Mouse (Mus musculus) liver, embryonic 11.5 days (tissue): ENCODE results near the gene Slc38a3. TPM values are rescaled to one million over a fixed set of nuclear protein-coding genes. Genes with fewer than 3 reads are reported as not detected.
"Not testable (repeated sequence)": the region's sequence is repeated elsewhere in the genome, so short reads cannot be mapped to it uniquely, and the experiment has no call there.

Source experiments
- ATAC-seq: fragments of 200-750 bp; cut with Nextera tagmentation; replicated peaks from 2 replicates; pipeline ENCODE4 v1.8.0; 2017; ENCODE audit warnings: moderate number of reproducible peaks, mild to moderate bottlenecking, moderate TSS enrichment, moderate library complexity; ENCODE audit not compliant: low FRiP score
- DNase-seq: peaks from one replicate; pipeline ENCODE4 v3.0.0-alpha.2; 2017; ENCODE audit warnings: low spot score
- H3K27ac ChIP-seq: fragments of 300-500 bp; sonication (generic); 2 replicates; pipeline ENCODE4 v1.5.1; 2014; ENCODE audit warnings: mild to moderate bottlenecking, low read depth, low read length, control low read depth
- H3K27me3 ChIP-seq: fragments of 300-500 bp; sonication (generic); replicated peaks from 2 replicates; pipeline ENCODE4 v1.6.1; 2014; ENCODE audit warnings: low read length, mixed read lengths; ENCODE audit not compliant: control insufficient read depth, insufficient read depth
- H3K36me3 ChIP-seq: fragments of 300-500 bp; sonication (generic); 2 replicates; pipeline ENCODE4 v1.6.1; 2014; ENCODE audit warnings: mild to moderate bottlenecking, low read length, moderate library complexity, mixed read lengths; ENCODE audit not compliant: control insufficient read depth, insufficient read depth
- H3K4me1 ChIP-seq: fragments of 300-500 bp; sonication (generic); replicated peaks from 2 replicates; pipeline ENCODE4 v1.6.1; 2014; ENCODE audit warnings: low read length, mixed read lengths; ENCODE audit not compliant: control insufficient read depth, insufficient read depth
- H3K4me2 ChIP-seq: fragments of 300-500 bp; sonication (generic); 2 replicates; pipeline ENCODE4 v1.6.1; 2014; ENCODE audit warnings: mild to moderate bottlenecking, control low read depth, moderate library complexity
- H3K4me3 ChIP-seq: fragments of 300-500 bp; sonication (generic); 2 replicates; pipeline ENCODE4 v1.5.1; 2014; ENCODE audit warnings: low read depth, low read length, control low read depth
- H3K9ac ChIP-seq: fragments of 300-500 bp; sonication (generic); 2 replicates; pipeline ENCODE4 v1.6.1; 2014; ENCODE audit warnings: low read depth, low read length, control low read depth
- H3K9me3 ChIP-seq: fragments of 300-500 bp; sonication (generic); 2 replicates; pipeline ENCODE4 v1.6.1; 2016; ENCODE audit warnings: low read length, inconsistent platforms, mixed read lengths; ENCODE audit not compliant: control insufficient read depth
- WGBS: fragments of 180-500 bp; shearing (Covaris S2); extraction: QIAGEN DNeasy Blood & Tissue Kit; methylation state at CpG from one replicate; pipeline ENCODE4 v1.1.7; 2014; 5-methylcytosine and 5-hydroxymethylcytosine counted together
- polyA plus RNA-seq: library from polyadenylated mRNA; unstranded; fragments of >200 nt; fragmentation: Nextera tagmentation; extraction: Ambion mirVana; gene quantifications from 2 replicates; pipeline ENCODE4 v1.2.1, GENCODE M21; 2014

Slc38a3 gene
- polyA plus RNA-seq, 1 experiment from 2014 or later = 4.0 TPM

DNA sequence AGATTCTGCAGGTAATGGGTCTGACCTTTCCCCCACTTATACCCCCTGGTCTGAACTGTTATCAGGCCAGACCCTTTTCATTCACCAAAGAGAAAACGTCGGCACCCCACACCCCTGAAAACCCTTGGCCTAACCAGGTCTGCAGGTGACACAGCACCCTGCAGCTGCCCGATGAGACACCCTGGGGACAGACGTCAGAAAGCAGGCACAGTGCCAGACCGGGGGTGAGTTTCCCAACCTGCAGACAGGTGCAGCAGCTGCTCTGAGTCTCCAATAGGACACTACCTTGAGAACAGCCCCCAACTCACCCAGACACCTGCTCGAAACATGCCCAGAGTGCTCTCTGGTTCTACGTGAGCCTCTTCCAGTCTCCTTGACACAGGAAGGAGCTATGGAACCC lies 19.6 kb upstream of the Slc38a3 start:
- Histone ChIP-seq H3K9me3 (no peaks in the 10 kb centered on the region), H3K27ac (no peak overlapping the region), H3K9ac (no peak overlapping the region), H3K4me3 (no peak overlapping the region), H3K4me2 (no peak overlapping the region), H3K27me3 (peaks cover 6% of the 10 kb centered on the region; the same call in 1 of the 2 replicates), H3K4me1 (no peaks in the 10 kb centered on the region), H3K36me3 (peaks cover 5% of the 10 kb centered on the region)
- WGBS = 67% methylated on average over 7 of the region's 7 CpGs
- ATAC-seq (no peak), DNase-seq (no peak)

DNA sequence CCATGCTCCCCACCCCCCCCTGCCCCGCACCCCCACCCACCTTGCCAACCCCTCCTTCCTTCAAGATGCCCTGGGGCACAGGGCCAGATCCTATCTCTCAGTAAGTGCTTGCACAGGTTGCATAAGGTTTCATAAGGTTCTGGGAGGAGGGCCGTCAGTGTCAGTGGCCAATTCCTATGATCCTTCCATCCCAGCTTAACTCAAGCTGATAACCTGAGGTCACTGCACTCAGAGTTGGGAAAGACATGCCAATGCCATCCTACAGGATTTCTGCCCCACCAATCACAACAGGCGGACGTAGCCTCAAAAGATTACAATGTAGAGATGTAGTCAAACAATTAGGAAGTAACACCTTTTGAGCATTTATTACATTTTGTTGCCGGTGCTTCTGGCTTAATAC lies 19.1 kb upstream of the Slc38a3 start:
- Histone ChIP-seq H3K4me1 (no peaks in the 10 kb centered on the region), H3K9ac (no peak overlapping the region), H3K9me3 (no peaks in the 10 kb centered on the region), H3K27ac (no peak overlapping the region), H3K4me2 (no peak overlapping the region), H3K27me3 (peaks cover 6% of the 10 kb centered on the region; the same call in 1 of the 2 replicates), H3K4me3 (no peak overlapping the region), H3K36me3 (peaks cover 5% of the 10 kb centered on the region)
- 72% methylated on average over 5 of the region's 5 CpGs for WGBS
- DNase-seq (no peak), ATAC-seq (no peak)

DNA sequence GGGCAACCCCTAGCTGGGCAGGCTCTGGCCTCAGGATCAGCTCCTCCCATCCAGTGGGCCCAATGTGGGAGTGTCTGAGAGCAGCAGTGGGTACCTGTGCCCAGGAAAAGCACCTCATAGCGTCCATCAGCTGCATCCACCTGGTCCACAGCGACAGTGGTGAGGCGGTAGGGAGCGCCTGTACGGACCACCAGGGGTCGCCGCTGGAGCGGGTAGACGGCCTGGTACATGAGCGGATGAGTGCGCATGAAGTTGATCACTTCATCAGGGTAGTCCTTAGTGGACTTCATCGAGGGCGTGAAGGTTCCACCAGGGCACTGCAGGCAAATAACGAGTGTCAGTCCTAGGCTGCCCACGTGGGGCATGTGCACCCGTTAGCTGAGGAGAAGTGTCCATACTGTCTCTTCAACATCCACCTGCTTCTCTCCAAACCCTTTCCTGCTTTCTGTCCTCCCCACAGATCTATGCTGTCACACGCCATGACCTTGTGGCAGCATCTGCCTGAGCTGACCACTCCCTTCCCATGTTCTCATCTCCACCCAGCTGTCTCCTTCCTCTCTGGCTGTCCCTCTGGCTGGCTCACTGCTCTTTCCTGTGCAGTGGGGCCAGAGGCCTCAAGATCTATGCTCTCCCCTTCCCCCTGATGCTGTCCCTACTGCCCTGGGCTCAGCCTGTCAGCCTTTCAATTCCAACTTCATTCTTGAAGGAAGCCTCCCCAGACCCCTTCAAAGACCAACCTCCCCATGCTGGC lies 16.1 kb upstream of the Slc38a3 start:
- ATAC-seq (peak; percentile 59; the same call in 1 of the 2 replicates), DNase-seq (peak; percentile 64)
- no peaks in the 10 kb centered on the region for H3K4me1 ChIP-seq
- 39% methylated on average over 17 of the region's 17 CpGs for WGBS
- H3K27me3 ChIP-seq = peaks cover 6% of the 10 kb centered on the region; the same call in 1 of the 2 replicates
- peaks cover 12% of the 10 kb centered on the region for H3K36me3 ChIP-seq
- H3K9ac ChIP-seq = no peak overlapping the region
- H3K9me3 ChIP-seq = no peaks in the 10 kb centered on the region
- no peak overlapping the region for H3K27ac ChIP-seq
- H3K4me2 ChIP-seq = no peak overlapping the region
- no peak overlapping the region for H3K4me3 ChIP-seq

DNA sequence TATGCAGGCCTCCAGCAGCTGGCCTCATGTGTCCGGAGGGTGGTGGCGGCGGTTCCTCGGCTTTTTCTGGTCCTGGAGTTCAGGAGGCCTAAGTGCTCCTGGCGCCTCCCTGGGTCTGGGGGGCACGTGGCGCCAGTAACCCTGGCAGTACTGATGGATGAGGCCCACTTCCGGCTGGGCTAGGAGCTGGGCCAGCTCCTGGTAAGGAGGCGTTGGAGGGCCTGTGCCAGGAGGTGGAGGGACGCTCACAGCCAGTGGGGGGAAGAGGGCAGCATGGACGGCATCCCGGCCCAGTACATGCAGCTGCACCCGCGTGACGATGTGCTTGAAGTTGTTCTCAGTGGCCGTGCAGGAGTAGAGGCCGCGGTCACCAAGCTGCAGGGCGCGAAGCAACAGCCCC lies 13.1 kb upstream of the Slc38a3 start:
- 87% methylated on average over 20 of the region's 20 CpGs for WGBS
- no peaks in the 10 kb centered on the region for H3K4me1 ChIP-seq
- H3K27ac ChIP-seq = no peak overlapping the region
- H3K27me3 ChIP-seq = peaks cover 17% of the 10 kb centered on the region
- no peaks in the 10 kb centered on the region for H3K9me3 ChIP-seq
- ATAC-seq (no peak), DNase-seq (no peak)
- H3K9ac ChIP-seq = no peak overlapping the region
- peaks cover 9% of the 10 kb centered on the region for H3K36me3 ChIP-seq
- H3K4me2 ChIP-seq = no peak overlapping the region
- no peak overlapping the region for H3K4me3 ChIP-seq

DNA sequence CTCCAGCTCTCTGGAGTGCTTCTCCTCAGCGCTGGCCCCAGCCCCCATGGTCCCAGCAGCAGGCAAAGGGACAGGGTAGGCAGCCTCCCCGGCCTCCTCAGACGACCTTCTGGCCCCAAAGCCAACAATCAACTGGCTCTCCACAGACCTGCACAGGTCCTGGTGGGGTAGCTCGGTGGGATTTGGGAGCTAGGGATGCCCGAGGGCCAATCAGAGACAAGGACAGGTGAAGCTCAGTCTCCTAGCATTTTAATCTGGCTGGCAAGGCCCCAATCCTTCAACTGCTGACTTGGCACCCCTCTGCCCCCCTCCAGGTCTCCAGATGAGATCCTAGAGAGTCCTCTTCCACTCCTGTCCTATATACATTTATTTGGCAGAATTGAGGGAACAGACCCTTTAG lies 10.2 kb upstream of the Slc38a3 start, which contains the start of gene Gnat1:
Gene Gnat1 (minus strand): TSS at position 212 of the 400 bp plus-strand sequence.
- peaks cover 6% of the 10 kb centered on the region for H3K4me1 ChIP-seq
- peaks cover 42% of the 10 kb centered on the region for H3K27me3 ChIP-seq
- WGBS = 47% methylated on average over 5 of the region's 5 CpGs
- H3K27ac ChIP-seq = no peak within 1 kb of the TSS
- no peak within 1 kb of the TSS for H3K9ac ChIP-seq
- peaks cover 7% of the 10 kb centered on the region; the same call in 1 of the 2 replicates for H3K36me3 ChIP-seq
- DNase-seq (no peak), ATAC-seq (no peak)
- H3K4me3 ChIP-seq = no peak within 1 kb of the TSS
- no peaks in the 10 kb centered on the region for H3K9me3 ChIP-seq
- H3K4me2 ChIP-seq = no peak within 1 kb of the TSS

DNA sequence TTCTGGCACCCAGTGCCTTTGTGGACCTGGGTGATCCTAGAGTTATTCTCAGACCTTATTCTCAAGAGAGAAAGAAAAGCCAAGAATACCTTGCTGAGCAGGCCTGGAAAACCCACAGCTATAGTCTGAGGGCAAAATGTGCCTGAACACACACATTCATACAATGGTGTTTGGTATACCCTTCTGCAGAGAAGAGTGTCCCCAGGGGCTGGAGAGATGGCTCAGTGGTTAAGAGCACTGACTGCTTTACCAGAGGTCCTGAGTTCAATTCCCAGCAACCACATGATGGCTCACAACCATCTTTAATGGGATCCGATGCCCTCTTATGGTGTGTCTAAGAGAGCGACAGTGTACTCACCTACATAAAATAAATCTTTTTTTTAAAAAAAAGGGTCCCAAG lies 9.5 kb upstream of the Slc38a3 start:
- DNase-seq = no peak
- ATAC-seq = no peak
- H3K36me3 ChIP-seq = peaks cover 7% of the 10 kb centered on the region; the same call in 1 of the 2 replicates
- no peak overlapping the region for H3K4me2 ChIP-seq
- no peak overlapping the region for H3K9ac ChIP-seq
- peaks cover 44% of the 10 kb centered on the region for H3K27me3 ChIP-seq
- no peaks in the 10 kb centered on the region for H3K9me3 ChIP-seq
- H3K27ac ChIP-seq = no peak overlapping the region
- no peak overlapping the region for H3K4me3 ChIP-seq
- peaks cover 6% of the 10 kb centered on the region for H3K4me1 ChIP-seq
- 74% methylated on average over 2 of the region's 2 CpGs for WGBS

DNA sequence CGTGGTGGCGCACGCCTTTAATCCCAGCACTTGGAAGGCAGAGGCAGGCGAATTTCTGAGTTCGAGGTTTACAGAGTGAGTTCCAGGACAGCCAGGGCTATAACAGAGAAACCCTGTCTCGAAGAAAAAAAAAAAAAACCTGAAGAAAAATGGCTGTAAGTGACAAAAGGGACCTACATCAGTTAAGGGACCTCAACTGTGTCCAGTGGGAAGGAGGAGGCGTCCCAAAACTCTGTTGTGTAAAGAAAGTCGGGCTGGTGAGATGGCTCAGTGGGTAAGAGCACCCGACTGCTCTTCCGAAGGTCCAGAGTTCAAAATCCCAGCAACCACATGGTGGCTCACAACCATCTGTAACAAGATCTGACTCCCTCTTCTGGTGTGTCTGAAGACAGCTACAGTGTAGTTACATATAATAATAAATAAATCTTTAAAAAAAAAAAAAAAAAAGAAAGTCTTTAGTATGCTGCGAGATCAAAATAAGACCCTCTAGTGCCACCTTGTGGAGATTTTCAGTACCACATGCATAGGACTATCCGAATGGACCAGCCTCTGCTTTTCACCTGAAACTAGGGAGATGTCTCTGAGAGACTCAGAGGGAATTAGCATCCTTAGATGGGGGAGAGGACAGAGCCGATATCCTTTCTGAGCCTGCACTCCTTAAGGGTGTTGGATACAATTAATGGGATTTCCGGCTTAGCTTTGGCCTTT lies 8.6 kb upstream of the Slc38a3 start:
- 37% methylated on average over 14 of the region's 14 CpGs for WGBS
- ATAC-seq, H3K36me3 ChIP-seq, H3K27ac ChIP-seq, H3K9me3 ChIP-seq, DNase-seq, H3K4me2 ChIP-seq, H3K4me1 ChIP-seq, H3K9ac ChIP-seq: not testable (repeated sequence)
- Histone ChIP-seq H3K27me3 (peaks cover 46% of the 10 kb centered on the region), H3K4me3 (0 out of 2 replicates have a peak overlapping the region, but pooled peaks have one; percentile 7)

DNA sequence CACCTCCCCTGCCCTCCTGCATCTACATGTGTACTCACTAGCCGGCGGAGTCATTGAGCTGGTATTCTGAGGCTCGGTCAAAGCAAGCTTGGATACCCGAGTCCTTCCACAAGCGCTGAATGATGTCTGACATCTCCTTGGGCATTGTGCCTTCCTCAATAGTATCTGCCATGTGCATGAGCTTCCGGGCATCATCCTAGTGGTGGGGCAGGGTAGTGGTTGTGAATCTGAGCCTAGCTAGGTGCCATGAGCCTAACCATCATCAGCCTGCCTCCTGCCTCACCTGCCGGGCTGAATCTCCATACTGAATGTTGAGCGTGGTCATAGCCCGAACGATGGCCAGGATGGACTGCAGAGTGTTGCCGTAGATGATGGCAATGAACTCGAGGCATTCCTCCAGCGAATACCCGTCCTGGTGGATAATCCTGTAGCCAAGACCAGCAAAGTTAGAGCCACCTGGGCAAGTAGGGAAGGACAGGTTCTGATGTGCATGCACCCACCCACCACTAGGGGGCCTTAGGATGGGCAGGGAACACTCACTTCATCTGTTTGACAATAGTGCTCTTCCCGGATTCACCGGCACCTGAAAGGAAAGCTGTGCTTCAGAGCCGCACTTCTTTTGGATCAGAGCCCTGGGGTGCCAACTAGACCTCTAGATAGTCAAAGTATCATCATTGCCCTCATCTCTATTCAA lies 7.9 kb upstream of the Slc38a3 start:
- peak; percentile 60 for DNase-seq
- H3K9ac ChIP-seq = no peak overlapping the region
- ATAC-seq = no peak
- no peak overlapping the region for H3K4me2 ChIP-seq
- H3K27me3 ChIP-seq = peaks cover 46% of the 10 kb centered on the region
- no peaks in the 10 kb centered on the region; the same call in 1 of the 2 replicates for H3K36me3 ChIP-seq
- 16% methylated on average over 17 of the region's 17 CpGs for WGBS
- peaks cover 6% of the 10 kb centered on the region for H3K4me1 ChIP-seq
- H3K4me3 ChIP-seq = 0 out of 2 replicates have a peak overlapping the region, but pooled peaks have one; percentile 7
- no peaks in the 10 kb centered on the region for H3K9me3 ChIP-seq
- H3K27ac ChIP-seq = no peak overlapping the region
